Mouse (Mus musculus) naive thymus-derived CD4-positive, alpha-beta T cell, adult 2 months (primary cell): ENCODE data around the gene Slc24a5.
"Not testable (repeated sequence)": the region's sequence is repeated elsewhere in the genome, so short reads cannot be mapped to it uniquely, and the experiment has no call there.

Source experiments
- DNase-seq: peaks from one replicate; pipeline ENCODE4 v3.0.0-alpha.2; 2011; ENCODE audit warnings: low read depth

Gene Slc24a5

GRCm38 (mm10) chr2:125067894-125068293, at the start of gene Slc24a5:
Slc24a5 (plus strand) TSS chr2:125068124.
- DNase-seq, result no peak

- DNase-seq, result no peak
Measured at GRCm38 (mm10) chr2:125024386-125024785, 43.5 kb upstream of the Slc24a5 start.

- no peak for DNase-seq
Measured at GRCm38 (mm10) chr2:125026358-125027000, 41.4 kb upstream of the Slc24a5 start.

- no peak for DNase-seq
Measured at GRCm38 (mm10) chr2:125030591-125030990, 37.3 kb upstream of the Slc24a5 start.

DNA sequence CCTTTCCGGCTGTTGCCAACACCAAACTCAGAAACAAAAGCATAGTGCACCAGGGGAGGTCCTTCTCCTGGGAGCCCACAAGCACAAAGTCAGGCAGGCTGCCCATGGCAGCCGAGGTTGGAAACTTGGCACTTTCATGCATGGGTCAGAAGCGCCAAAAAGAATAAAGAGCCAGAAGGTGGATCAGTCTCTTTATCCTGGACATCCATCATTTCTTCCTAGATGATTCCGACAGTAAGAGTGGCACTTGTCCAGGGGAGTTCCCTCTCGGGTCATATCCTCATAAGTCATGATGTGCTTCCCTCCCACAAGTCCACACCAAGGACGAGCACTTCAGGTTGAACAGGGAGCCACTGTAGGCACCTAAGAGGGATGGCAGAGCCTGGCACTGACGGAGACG, 36.8 kb upstream of the Slc24a5 start:
- no peak for DNase-seq

- DNase-seq, result no peak
Measured at GRCm38 (mm10) chr2:125031562-125032257, 36.2 kb upstream of the Slc24a5 start.

- DNase-seq, result no peak
Measured at GRCm38 (mm10) chr2:125032258-125032973, 35.5 kb upstream of the Slc24a5 start.

DNA sequence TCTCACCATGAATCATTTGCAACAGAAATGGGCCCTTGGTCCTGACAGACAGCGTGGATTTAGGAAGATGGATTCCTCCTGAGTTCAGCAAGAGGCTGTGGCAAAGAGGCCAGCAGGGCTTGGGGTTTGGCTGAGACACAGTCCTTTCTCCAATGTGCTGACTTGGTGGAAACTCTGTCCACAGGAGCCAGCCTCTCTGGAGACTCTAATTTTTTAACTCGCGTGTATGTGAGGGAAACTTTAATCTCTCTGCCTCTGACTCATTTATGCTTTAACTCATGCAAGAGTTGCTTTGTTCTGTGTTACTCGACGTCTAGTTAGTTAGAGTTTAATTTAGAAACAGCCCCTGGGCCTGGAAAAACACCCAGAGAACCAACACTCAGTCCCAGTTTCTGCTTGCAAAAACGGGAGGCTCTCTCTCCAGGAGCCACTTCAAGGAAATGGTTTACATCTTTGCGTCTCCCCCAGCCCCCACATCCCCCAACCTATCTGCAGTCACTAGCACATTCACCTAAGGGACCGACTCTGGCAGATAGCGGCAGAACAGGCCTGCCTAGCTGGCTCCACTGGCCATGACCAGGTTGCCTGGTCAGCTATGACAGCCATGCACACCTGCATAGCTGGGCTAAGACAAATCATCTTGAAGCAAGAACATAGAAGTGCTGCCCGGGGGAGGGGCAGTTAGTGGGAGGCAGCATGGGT, 34.7 kb upstream of the Slc24a5 start:
- DNase-seq, result no peak

- no peak for DNase-seq
Measured at GRCm38 (mm10) chr2:125055316-125055903, 12.5 kb upstream of the Slc24a5 start.

DNA sequence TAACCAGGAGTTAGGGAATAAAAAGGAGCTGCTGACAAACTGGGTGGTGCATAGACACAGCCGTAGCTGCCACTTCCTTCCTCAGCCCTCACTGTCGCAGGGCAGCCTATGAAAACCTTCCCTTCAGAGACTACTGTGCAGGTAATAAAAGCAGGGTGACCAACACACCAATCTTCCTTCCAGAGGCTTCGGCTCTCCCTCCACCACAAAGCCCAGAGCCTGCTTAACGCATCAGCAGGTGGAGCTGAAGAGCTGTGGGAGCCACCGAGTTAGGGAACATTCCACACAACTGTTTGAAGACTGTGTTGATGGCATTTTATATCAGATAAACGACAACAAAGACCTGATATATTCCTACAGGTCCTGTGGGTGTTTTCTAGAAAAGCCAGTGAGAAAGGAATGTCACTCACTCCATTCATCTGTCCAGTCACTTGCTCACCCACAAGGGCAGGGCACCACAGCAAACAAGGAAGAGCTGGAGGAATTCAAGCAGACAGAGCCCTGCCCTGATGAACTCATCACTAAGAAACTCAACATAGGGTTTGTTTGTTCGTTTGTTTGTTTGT, 10.6 kb upstream of the Slc24a5 start:
- DNase-seq, result no peak

GRCm38 (mm10) chr2:125061451-125061850, 6.5 kb upstream of the Slc24a5 start:
- DNase-seq, result no peak

- DNase-seq, result no peak
Measured at GRCm38 (mm10) chr2:125062944-125063343, 5.0 kb upstream of the Slc24a5 start.

GRCm38 (mm10) chr2:125067373-125067772, 551 bp upstream of the Slc24a5 start:
- DNase-seq, result no peak

DNA sequence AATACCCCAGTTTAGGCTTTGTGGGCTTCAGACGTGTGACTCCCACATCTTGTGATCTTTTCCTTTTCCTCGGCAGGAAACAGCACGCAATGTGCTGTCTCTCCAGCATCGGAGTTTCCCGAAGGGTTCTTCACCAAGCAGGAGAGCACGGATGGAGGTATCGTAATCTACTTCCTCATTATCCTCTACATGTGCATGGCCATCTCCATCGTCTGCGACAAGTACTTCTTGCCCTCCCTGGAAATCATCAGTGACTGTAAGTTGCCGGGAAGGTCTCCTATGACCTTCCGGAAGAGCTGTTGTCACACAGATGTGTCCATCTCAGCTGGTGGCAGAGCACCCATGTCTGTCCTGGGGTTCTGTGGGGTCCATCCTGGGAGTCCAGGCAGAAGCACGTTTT, 772 bp downstream of the Slc24a5 start:
- no peak for DNase-seq

DNA sequence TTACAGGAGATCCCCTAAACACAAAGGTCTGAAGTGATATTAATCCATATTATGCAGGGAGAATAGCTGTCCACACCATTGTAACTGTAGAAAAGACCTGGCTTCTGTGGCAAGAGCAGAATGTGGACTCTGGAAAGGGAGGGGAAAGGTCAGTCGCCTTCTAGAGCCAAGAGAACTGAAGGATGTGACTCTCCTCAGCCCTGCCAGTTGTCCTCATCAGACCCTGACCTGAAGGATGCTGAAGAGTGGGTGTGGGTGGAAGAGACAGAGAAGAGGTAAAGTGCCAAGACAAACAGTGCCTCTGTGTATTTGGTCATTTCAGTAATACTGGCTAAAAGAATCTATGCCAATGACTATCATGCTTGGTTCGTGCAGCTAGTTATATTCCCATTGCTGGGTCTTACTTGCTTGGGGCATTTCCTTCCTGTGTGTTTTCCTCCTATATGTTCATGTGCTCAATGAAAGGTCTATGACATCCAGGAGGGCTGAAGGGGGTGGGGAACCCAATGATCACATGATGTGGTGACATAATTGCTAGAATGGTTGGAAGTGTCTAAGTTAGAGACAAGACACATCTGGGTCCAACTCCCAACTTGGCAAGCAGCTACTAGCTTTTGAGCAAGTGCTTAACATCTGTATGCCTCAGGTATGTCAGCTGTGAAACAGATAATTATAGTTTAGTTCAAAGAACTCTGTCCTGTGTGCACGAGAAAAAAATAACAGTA, 5.3 kb downstream of the Slc24a5 start:
- no peak for DNase-seq

DNA sequence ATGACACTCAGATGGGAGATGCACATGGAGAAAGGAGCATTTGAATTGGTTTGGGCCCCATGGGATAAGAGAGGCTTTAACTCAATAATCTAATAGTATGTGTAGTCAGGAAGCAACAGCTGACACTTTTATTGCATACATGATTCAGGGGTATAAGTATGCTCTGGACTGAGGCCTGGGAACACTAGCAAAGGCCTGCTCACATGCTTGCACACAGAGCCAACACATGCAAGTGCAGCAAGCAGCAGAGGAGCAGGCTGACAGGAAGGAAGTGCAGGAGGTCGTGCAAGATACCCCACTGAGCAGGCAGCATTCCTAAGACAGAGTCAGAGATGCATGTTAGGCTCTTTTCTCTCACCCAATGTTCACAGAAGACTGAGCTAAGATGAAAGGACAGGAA, 16.0 kb downstream of the Slc24a5 start:
- no peak for DNase-seq

GRCm38 (mm10) chr2:125088757-125089156, 20.8 kb downstream of the Slc24a5 start:
- no peak for DNase-seq

GRCm38 (mm10) chr2:125092123-125092522, 24.2 kb downstream of the Slc24a5 start:
- not testable (repeated sequence) for DNase-seq

DNA sequence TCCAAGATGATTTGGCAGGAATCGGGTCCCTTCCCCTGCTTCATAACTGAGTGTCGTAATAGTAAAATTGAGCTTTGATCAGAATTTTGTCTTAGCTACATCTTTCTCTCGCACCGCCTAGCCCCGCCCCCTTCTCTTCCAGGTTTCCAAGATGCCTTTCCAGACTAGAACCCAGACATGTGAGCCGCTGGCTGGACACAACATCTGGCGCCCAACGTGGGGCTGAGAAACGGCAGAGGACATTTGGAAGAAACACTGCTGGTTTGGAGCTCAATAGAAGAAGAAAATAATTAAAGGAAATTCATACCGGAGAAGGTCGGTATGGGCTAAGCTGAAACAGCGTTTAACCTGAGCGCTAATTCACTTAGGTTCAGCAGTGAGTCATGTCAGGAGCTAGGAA, 36.6 kb downstream of the Slc24a5 start:
- not testable (repeated sequence) for DNase-seq

- not testable (repeated sequence) for DNase-seq
Measured at GRCm38 (mm10) chr2:125106536-125106935, 38.6 kb downstream of the Slc24a5 start.
